Mouse (Mus musculus): Measurements from ENCODE around the gene Foxp1.

GRCm38 (mm10) chr6:99452638-99453185, 69.8 kb downstream of the Foxp1 start:
- TF ChIP-seq CTCF (IDR thresholded peaks at IDR 0.05; ENCODE audit: control insufficient read depth, insufficient read depth, low read length), result peak; percentile 86
- no peak for TF ChIP-seq POLR2A (IDR thresholded peaks at IDR 0.05; ENCODE audit: borderline replicate concordance, control insufficient read depth, low read depth, low read length)

All from bone marrow, adult 2 months (tissue).